Mouse (Mus musculus) cerebellum, postnatal 25 days (tissue): Measurements from ENCODE around the gene Sh3bp4.

Experiments used
- DNase-seq, 2 experiments: peaks; one replicate each; pipeline ENCODE4 v3.0.0; 2021; ENCODE audit warnings: mixed read lengths in 2 of 2

The Sh3bp4 gene

DNA sequence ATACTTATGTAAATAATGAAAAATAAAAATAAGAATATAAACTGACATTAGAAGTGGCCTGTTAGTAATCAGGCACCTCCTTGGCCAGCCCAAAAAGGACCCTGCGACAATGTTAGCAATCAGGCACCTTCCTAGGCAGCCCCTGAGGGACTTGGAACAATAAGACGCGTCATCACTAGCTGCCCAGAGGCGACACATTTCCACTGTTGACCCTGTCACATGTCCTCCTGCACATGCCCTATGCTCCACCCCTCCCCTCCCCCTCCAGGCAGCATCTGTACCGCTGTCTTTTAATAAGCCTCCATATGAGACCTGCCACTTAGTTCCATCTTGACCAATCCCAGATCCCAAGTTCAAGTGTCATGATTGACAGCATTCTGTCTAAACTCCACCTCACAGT lies 119.0 kb downstream of the Sh3bp4 start:
- DNase-seq = no peak

DNA sequence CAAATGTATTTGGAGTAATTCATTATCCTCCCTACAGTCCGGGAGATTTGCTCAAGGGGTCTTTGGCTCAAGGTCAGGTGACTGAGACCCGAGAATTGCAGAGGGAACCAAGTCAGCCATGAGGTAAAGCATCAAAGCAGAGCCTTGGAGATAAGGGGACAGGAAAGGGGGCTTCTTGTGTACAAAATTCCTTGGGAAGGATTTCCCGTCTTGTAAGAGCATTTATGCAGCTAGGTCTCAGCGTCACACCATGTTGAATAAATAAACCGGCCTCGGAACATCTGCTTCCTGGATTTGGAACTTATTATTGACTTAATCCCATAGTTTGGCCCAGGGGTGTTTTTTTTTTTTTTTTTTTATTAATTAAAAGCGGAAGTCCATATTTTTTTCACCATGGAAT lies 120.4 kb downstream of the Sh3bp4 start:
- DNase-seq = no peak

DNA sequence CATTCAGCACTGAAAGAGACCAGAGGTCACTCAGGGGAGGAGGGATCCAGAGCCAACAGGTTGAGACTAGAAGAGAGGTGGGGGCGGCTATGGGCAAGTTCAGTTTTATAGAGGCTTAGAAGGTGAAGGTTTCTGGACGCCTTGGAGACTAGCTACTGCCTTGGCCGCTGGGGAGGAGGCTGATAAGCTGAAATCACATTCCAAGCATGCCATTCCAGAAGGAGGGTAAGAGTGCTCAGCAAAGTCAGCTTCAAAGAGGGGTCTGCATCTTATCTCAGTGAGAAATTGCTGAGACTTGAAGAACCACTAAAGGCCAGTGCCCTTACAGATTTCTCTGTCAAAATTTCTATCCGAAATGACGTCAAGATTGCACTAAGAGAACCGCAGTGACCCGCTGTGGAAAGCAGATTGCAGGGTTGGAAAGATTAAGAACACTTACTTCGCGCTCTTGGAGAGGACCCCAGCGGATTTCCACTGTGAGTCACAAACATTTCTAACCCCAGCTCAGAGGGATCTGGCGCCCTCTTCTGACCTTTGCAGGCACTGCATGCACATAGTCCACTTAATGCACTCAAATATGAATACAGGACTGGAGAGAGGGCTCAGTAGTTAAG lies 121.0 kb downstream of the Sh3bp4 start:
- DNase-seq = peak; percentile 59 to 74

GRCm38 (mm10) chr1:89192536-89193220 lies 122.5 kb downstream of the Sh3bp4 start:
- peak in 1 of 2 experiments; percentile 54 for DNase-seq

GRCm38 (mm10) chr1:89193576-89193975 lies 123.4 kb downstream of the Sh3bp4 start:
- DNase-seq = no peak

DNA sequence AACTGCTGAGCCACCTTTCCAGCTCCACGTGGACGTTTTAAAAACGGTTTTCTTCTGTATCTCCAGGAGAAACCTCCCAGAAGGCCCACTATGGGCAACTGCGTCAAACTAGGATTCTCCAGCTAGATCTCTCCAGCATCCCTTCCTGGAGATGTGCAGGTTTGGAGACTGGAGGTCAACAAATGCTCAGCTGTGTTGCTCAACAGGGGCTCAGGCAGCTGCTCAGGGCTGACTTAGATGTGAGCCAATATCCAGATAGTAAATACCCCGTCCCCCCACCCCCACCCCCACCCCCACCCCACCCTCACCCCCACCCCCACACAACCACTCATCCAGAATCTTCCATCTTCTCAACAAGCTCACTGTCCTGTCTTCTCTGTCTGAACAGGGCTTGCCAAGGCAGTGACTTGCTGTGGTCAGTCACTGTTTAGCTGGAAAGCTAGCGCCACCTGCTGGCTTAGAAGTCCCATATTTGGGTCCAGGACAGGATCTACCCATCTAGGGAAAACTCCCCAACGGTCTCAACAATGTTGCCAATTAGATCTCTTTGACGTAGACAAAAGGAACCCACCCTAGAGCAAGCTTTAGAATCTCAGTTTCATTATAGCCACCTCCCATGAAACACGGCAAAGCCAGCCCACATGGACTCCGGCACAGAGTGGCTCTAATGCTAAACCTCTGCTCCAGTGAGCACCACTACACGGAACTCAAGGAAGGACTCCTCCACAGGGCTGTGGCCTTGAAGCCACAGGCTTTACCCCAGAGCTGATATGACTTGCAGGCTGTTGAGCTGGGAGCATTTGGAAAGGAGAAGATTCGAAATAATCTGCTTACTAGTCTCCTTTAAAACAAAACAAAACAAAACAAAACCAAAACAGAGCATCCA lies 125.9 kb downstream of the Sh3bp4 start:
- peak; percentile 82 to 91 for DNase-seq
